Mouse (Mus musculus): Measurements from ENCODE around the gene Tbc1d10c. TPM values are rescaled to one million over a fixed set of nuclear protein-coding genes. Genes with fewer than 3 reads are reported as not detected.

The Tbc1d10c gene
- 2.2 and 2.4 TPM in 2 replicates for polyA plus RNA-seq (2012; rRNA removed)

- Histone ChIP-seq H3K27ac (ENCODE audit: insufficient read depth, low read length) (peak within 1 kb of the TSS; percentile 93), H3K4me1 (ENCODE audit: control insufficient read depth, insufficient read depth, low read length) (peaks cover 7% of the 10 kb centered on the region; the same call in 1 of the 2 replicates), H3K4me3 (ENCODE audit: insufficient read depth, low read length) (peak within 1 kb of the TSS; percentile 97)
- TF ChIP-seq CTCF (IDR thresholded peaks at IDR 0.05; ENCODE audit: extremely low read depth, insufficient read depth, low read length) (no peak), POLR2A (IDR thresholded peaks at IDR 0.05; ENCODE audit: extremely low read depth, insufficient read depth, low read length) (no peak)
These were observed at the start of gene Tbc1d10c for GRCm38 (mm10) chr19:4190831-4191334. Gene Tbc1d10c, minus strand, starts transcription at chr19:4191284.

- TF ChIP-seq POLR2A (IDR thresholded peaks at IDR 0.05; ENCODE audit: extremely low read depth, insufficient read depth, low read length) = no peak
- no peak for TF ChIP-seq CTCF (IDR thresholded peaks at IDR 0.05; ENCODE audit: extremely low read depth, insufficient read depth, low read length)
- H3K4me3 ChIP-seq (ENCODE audit: insufficient read depth, low read length) = no peak overlapping the region
- no peak overlapping the region for H3K27ac ChIP-seq (ENCODE audit: insufficient read depth, low read length)
- H3K4me1 ChIP-seq (ENCODE audit: control insufficient read depth, insufficient read depth, low read length) = no peaks in the 10 kb centered on the region
These were observed 49.2 kb upstream of the Tbc1d10c start for GRCm38 (mm10) chr19:4240247-4240668.

- H3K27ac ChIP-seq (ENCODE audit: insufficient read depth, low read length) = no peak overlapping the region
- peaks cover 5% of the 10 kb centered on the region for H3K4me1 ChIP-seq (ENCODE audit: control insufficient read depth, insufficient read depth, low read length)
- TF ChIP-seq POLR2A (IDR thresholded peaks at IDR 0.05; ENCODE audit: extremely low read depth, insufficient read depth, low read length) = no peak
- TF ChIP-seq CTCF (IDR thresholded peaks at IDR 0.05; ENCODE audit: extremely low read depth, insufficient read depth, low read length) = no peak
- H3K4me3 ChIP-seq (ENCODE audit: insufficient read depth, low read length) = no peak overlapping the region
These were observed 43.5 kb upstream of the Tbc1d10c start for GRCm38 (mm10) chr19:4234548-4234947.

GRCm38 (mm10) chr19:4232651-4233050 is 41.6 kb upstream of the Tbc1d10c start:
- H3K4me3 ChIP-seq (ENCODE audit: insufficient read depth, low read length) = peak overlapping the region; percentile 45; the same call in 1 of the 2 replicates
- no peak overlapping the region for H3K27ac ChIP-seq (ENCODE audit: insufficient read depth, low read length)
- peaks cover 5% of the 10 kb centered on the region for H3K4me1 ChIP-seq (ENCODE audit: control insufficient read depth, insufficient read depth, low read length)
- TF ChIP-seq POLR2A (IDR thresholded peaks at IDR 0.05; ENCODE audit: extremely low read depth, insufficient read depth, low read length) (no peak), CTCF (IDR thresholded peaks at IDR 0.05; ENCODE audit: extremely low read depth, insufficient read depth, low read length) (no peak)

- H3K4me3 ChIP-seq (ENCODE audit: insufficient read depth, low read length) = peak overlapping the region; percentile 45
- peaks cover 5% of the 10 kb centered on the region for H3K4me1 ChIP-seq (ENCODE audit: control insufficient read depth, insufficient read depth, low read length)
- peak overlapping the region; percentile 88 for H3K27ac ChIP-seq (ENCODE audit: insufficient read depth, low read length)
- TF ChIP-seq POLR2A (IDR thresholded peaks at IDR 0.05; ENCODE audit: extremely low read depth, insufficient read depth, low read length) (no peak), CTCF (IDR thresholded peaks at IDR 0.05; ENCODE audit: extremely low read depth, insufficient read depth, low read length) (no peak)
These were observed 41.1 kb upstream of the Tbc1d10c start for GRCm38 (mm10) chr19:4232186-4232572.

- H3K4me1 ChIP-seq (ENCODE audit: control insufficient read depth, insufficient read depth, low read length) = peaks cover 5% of the 10 kb centered on the region
- TF ChIP-seq CTCF (IDR thresholded peaks at IDR 0.05; ENCODE audit: extremely low read depth, insufficient read depth, low read length) (no peak), POLR2A (IDR thresholded peaks at IDR 0.05; ENCODE audit: extremely low read depth, insufficient read depth, low read length) (peak; percentile 94)
- H3K4me3 ChIP-seq (ENCODE audit: insufficient read depth, low read length) = peak within 1 kb of the TSS; percentile 45
- H3K27ac ChIP-seq (ENCODE audit: insufficient read depth, low read length) = peak within 1 kb of the TSS; percentile 88
These were observed 40.4 kb upstream of the Tbc1d10c start, which contains the start of gene Pold4 for GRCm38 (mm10) chr19:4231253-4232185. Gene Pold4, plus strand, starts transcription at chr19:4231899.

- Histone ChIP-seq H3K4me3 (ENCODE audit: insufficient read depth, low read length) (no peak overlapping the region), H3K27ac (ENCODE audit: insufficient read depth, low read length) (peak overlapping the region; percentile 8), H3K4me1 (ENCODE audit: control insufficient read depth, insufficient read depth, low read length) (peaks cover 5% of the 10 kb centered on the region)
- TF ChIP-seq CTCF (IDR thresholded peaks at IDR 0.05; ENCODE audit: extremely low read depth, insufficient read depth, low read length) = no peak
- no peak for TF ChIP-seq POLR2A (IDR thresholded peaks at IDR 0.05; ENCODE audit: extremely low read depth, insufficient read depth, low read length)
These were observed 39.3 kb upstream of the Tbc1d10c start for GRCm38 (mm10) chr19:4230415-4230814.

GRCm38 (mm10) chr19:4229451-4230076 is 38.5 kb upstream of the Tbc1d10c start:
- Histone ChIP-seq H3K4me1 (ENCODE audit: control insufficient read depth, insufficient read depth, low read length) (peaks cover 5% of the 10 kb centered on the region), H3K27ac (ENCODE audit: insufficient read depth, low read length) (no peak overlapping the region), H3K4me3 (ENCODE audit: insufficient read depth, low read length) (no peak overlapping the region)
- TF ChIP-seq CTCF (IDR thresholded peaks at IDR 0.05; ENCODE audit: extremely low read depth, insufficient read depth, low read length) (no peak), POLR2A (IDR thresholded peaks at IDR 0.05; ENCODE audit: extremely low read depth, insufficient read depth, low read length) (no peak)

GRCm38 (mm10) chr19:4228891-4229290 is 37.8 kb upstream of the Tbc1d10c start:
- H3K4me1 ChIP-seq (ENCODE audit: control insufficient read depth, insufficient read depth, low read length) = peaks cover 5% of the 10 kb centered on the region
- no peak for TF ChIP-seq POLR2A (IDR thresholded peaks at IDR 0.05; ENCODE audit: extremely low read depth, insufficient read depth, low read length)
- TF ChIP-seq CTCF (IDR thresholded peaks at IDR 0.05; ENCODE audit: extremely low read depth, insufficient read depth, low read length) = no peak
- no peak overlapping the region for H3K4me3 ChIP-seq (ENCODE audit: insufficient read depth, low read length)
- H3K27ac ChIP-seq (ENCODE audit: insufficient read depth, low read length) = no peak overlapping the region

All from cortical plate, adult 2 months (tissue).